Mouse (Mus musculus) forebrain, postnatal 0 days (tissue): ENCODE data around the gene Rbm17. TPM values are rescaled to one million over a fixed set of nuclear protein-coding genes. Genes with fewer than 3 reads are reported as not detected.

ENCODE experiments used
- ATAC-seq: fragments of 200-750 bp; cut with Nextera tagmentation; 2 replicates; pipeline ENCODE4 v1.8.0; 2017; ENCODE audit warnings: mild to moderate bottlenecking, moderate library complexity
- DNase-seq: peaks from one replicate; pipeline ENCODE4 v3.0.0-alpha.2; 2015
- H3K27ac ChIP-seq: fragments of 300-500 bp; sonication (generic); 2 replicates; pipeline ENCODE4 v1.5.1; 2014; ENCODE audit warnings: low read depth, mild to moderate bottlenecking, antibody characterized with exemption, low read length, moderate library complexity, mixed read lengths
- H3K27me3 ChIP-seq: fragments of 300-500 bp; sonication (generic); 2 replicates; pipeline ENCODE4 v1.6.1; 2014; ENCODE audit warnings: mild to moderate bottlenecking, low read length, mixed read lengths; ENCODE audit not compliant: insufficient read depth
- H3K36me3 ChIP-seq: fragments of 300-500 bp; sonication (generic); 2 replicates; pipeline ENCODE4 v1.6.1; 2014; ENCODE audit warnings: mild to moderate bottlenecking, moderate library complexity; ENCODE audit not compliant: insufficient read depth
- H3K4me1 ChIP-seq: fragments of 300-500 bp; sonication (generic); 2 replicates; pipeline ENCODE4 v1.6.1; 2014; ENCODE audit warnings: antibody characterized with exemption; ENCODE audit not compliant: insufficient read depth
- H3K4me2 ChIP-seq: fragments of 300-500 bp; sonication (generic); 2 replicates; pipeline ENCODE4 v1.6.1; 2014; ENCODE audit warnings: low read depth, mild to moderate bottlenecking, moderate library complexity
- H3K4me3 ChIP-seq: fragments of 300-500 bp; sonication (generic); 2 replicates; pipeline ENCODE4 v1.5.1; 2014; ENCODE audit warnings: low read depth, low read length, mixed read lengths
- H3K9ac ChIP-seq: fragments of 300-500 bp; sonication (generic); 2 replicates; pipeline ENCODE4 v1.6.1; 2014; ENCODE audit warnings: mild to moderate bottlenecking
- H3K9me3 ChIP-seq: fragments of 300-500 bp; sonication (generic); 2 replicates; pipeline ENCODE4 v1.6.1; 2016; ENCODE audit warnings: low read length
- CTCF ChIP-seq: sonication (generic); IDR thresholded peaks from 2 replicates; pipeline ENCODE4 v1.5.1; 2016; ENCODE audit warnings: antibody characterized with exemption, control low read depth, low read depth
- WGBS: fragments of 180-500 bp; shearing (Covaris S2); extraction: QIAGEN DNeasy Blood & Tissue Kit; methylation state at CpG from one replicate; pipeline ENCODE4 v1.1.7; 2014; 5-methylcytosine and 5-hydroxymethylcytosine counted together
- polyA plus RNA-seq: library from polyadenylated mRNA; unstranded; fragments of >200 nt; fragmentation: Nextera tagmentation; extraction: Ambion mirVana; gene quantifications from 2 replicates; pipeline ENCODE4 v1.2.1, GENCODE M21; 2015
- total RNA-seq: library from RNA; depleted of rRNA; stranded (reverse); fragments of >200 nt; gene quantifications from 2 replicates; pipeline ENCODE4 v1.2.3, GENCODE M21; 2014

Gene Rbm17
- total and polyA plus RNA-seq, 2 experiments from 2014 or later, result 95.4 to 130 TPM

DNA sequence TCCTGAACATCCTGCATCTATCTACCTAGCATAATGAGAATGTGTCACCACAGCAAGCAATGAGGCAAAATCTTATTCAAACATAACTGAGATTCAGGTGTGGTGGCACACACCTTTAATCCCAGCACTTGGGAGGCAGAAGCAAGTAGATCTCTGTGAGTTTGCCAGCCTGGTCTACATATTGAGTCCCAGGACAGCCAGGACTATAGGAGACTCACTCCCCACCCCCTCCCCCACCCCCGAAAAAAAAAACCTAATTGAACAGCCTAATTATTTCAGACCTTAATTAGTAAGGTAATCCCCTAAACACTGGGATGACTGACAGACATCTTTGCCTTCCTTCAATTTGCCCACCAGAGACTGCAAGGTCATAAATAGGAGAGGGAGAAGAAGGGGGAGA lies 52.2 kb downstream of the Rbm17 start:
- Histone ChIP-seq H3K27ac (no peak overlapping the region), H3K4me2 (no peak overlapping the region), H3K9ac (no peak overlapping the region), H3K9me3 (no peaks in the 10 kb centered on the region), H3K4me3 (no peak overlapping the region), H3K4me1 (peaks cover 4% of the 10 kb centered on the region; the same call in 1 of the 2 replicates), H3K27me3 (peaks cover 11% of the 10 kb centered on the region; the same call in 1 of the 2 replicates), H3K36me3 (no peaks in the 10 kb centered on the region)
- ATAC-seq (no peak), DNase-seq (no peak)
- TF ChIP-seq CTCF, result no peak
- 0% methylated on average over 1 of the region's 1 CpGs for WGBS

DNA sequence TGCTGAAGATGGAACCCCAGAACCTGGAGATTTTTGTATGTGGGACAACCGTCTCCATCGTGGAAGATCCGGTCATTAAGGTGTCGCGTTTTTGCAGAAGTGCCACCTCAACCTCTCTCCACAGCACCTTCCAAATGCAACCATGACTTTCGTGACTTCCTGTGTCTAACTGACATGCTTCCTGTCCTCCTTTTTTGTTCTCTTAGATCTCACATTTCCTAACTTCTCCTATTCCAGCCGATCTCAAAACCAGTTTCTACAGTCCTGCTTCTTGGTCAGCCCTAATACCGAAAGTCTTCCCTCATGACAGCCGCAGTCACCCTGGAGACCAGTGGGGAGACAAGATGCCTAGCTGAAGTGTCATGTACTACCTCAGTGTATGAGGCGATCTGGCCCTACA lies 55.4 kb downstream of the Rbm17 start:
- Histone ChIP-seq H3K9me3 (no peaks in the 10 kb centered on the region), H3K9ac (no peak overlapping the region), H3K27me3 (peaks cover 11% of the 10 kb centered on the region; the same call in 1 of the 2 replicates), H3K36me3 (no peaks in the 10 kb centered on the region), H3K4me3 (no peak overlapping the region), H3K4me1 (no peaks in the 10 kb centered on the region), H3K27ac (no peak overlapping the region), H3K4me2 (no peak overlapping the region)
- no peak for ATAC-seq
- TF ChIP-seq CTCF, result no peak
- no peak for DNase-seq
- 93% methylated on average over 10 of the region's 10 CpGs for WGBS

DNA sequence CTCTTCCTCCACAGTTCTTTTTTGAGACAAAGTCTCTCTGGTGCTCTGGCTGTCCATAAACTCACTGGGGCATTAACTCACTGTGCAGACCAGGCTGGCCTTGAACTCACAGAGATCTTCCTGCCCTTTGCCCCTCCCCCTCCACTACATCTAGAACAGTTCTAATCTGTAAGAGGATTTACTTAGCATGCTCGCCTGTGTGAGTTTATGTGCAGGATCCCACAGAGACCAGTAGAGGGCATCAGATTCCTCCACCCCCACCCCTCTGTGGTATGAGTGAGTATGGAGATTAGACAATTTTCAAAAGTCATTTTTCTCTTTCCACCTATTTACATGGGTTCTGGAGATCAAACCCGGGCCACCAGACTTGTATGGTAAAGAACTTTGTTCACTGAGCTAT lies 56.3 kb downstream of the Rbm17 start:
- H3K9me3 ChIP-seq, result no peaks in the 10 kb centered on the region
- peak; percentile 23; the same call in 1 of the 2 replicates for ATAC-seq
- DNase-seq, result no peak
- H3K9ac ChIP-seq, result no peak overlapping the region
- H3K4me1 ChIP-seq, result no peaks in the 10 kb centered on the region
- no peak overlapping the region for H3K4me3 ChIP-seq
- H3K4me2 ChIP-seq, result no peak overlapping the region
- no peaks in the 10 kb centered on the region for H3K36me3 ChIP-seq
- peak; percentile 40 for TF ChIP-seq CTCF
- H3K27me3 ChIP-seq, result peaks cover 6% of the 10 kb centered on the region; the same call in 1 of the 2 replicates
- H3K27ac ChIP-seq, result no peak overlapping the region
- 58% methylated on average over 2 of the region's 2 CpGs for WGBS

GRCm38 (mm10) chr2:11546091-11546490 lies 57.9 kb downstream of the Rbm17 start:
- Histone ChIP-seq H3K9ac (no peak overlapping the region), H3K4me3 (no peak overlapping the region), H3K4me1 (no peaks in the 10 kb centered on the region), H3K9me3 (no peaks in the 10 kb centered on the region), H3K4me2 (no peak overlapping the region), H3K36me3 (no peaks in the 10 kb centered on the region), H3K27ac (no peak overlapping the region), H3K27me3 (no peaks in the 10 kb centered on the region)
- no peak for TF ChIP-seq CTCF
- WGBS, result 89% methylated on average over 8 of the region's 8 CpGs
- ATAC-seq (no peak), DNase-seq (no peak)

- no peak for ATAC-seq
These were observed 58.6 kb downstream of the Rbm17 start for GRCm38 (mm10) chr2:11545380-11545779.

GRCm38 (mm10) chr2:11544342-11544741 lies 59.6 kb downstream of the Rbm17 start:
- ATAC-seq (no peak), DNase-seq (no peak)
- WGBS, result 82% methylated on average over 5 of the region's 5 CpGs
- no peak overlapping the region for H3K9ac ChIP-seq
- no peak overlapping the region for H3K27ac ChIP-seq
- H3K27me3 ChIP-seq, result no peaks in the 10 kb centered on the region
- no peak overlapping the region for H3K4me3 ChIP-seq
- H3K4me1 ChIP-seq, result no peaks in the 10 kb centered on the region
- no peaks in the 10 kb centered on the region for H3K36me3 ChIP-seq
- H3K4me2 ChIP-seq, result no peak overlapping the region
- H3K9me3 ChIP-seq, result no peaks in the 10 kb centered on the region
- TF ChIP-seq CTCF, result no peak

More at GRCm38 (mm10) chr2:11545380-11545779, 58.6 kb downstream of the Rbm17 start:
- no peak overlapping the region for H3K4me3 ChIP-seq
- H3K27ac ChIP-seq, result no peak overlapping the region
- H3K27me3 ChIP-seq, result no peaks in the 10 kb centered on the region
- 44% methylated on average over 1 of the region's 1 CpGs for WGBS
- no peaks in the 10 kb centered on the region for H3K36me3 ChIP-seq
- H3K9ac ChIP-seq, result no peak overlapping the region
- H3K4me1 ChIP-seq, result no peaks in the 10 kb centered on the region
- DNase-seq, result no peak
- H3K4me2 ChIP-seq, result no peak overlapping the region
- H3K9me3 ChIP-seq, result no peaks in the 10 kb centered on the region
- no peak for TF ChIP-seq CTCF

DNA sequence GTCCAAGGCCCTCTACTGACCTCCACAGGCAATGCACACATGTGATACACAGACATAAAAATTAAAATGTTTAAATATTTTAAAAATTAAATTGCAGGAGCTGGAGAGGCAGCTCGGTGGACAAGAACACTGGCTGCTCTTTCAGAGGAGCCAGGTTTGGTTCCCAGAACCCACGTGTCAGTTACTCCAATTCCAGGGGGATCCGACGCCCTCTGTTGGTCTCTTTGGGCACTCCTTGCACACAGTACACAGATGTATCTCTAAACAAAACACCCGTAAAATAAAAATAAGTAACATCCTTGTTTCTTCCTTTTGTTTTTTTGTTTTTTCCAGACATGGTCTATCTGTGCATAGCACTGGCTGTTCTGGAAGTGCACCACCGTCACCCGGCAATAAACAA lies 60.8 kb downstream of the Rbm17 start:
- ATAC-seq (peak; percentile 32; the same call in 1 of the 2 replicates), DNase-seq (no peak)
- Histone ChIP-seq H3K27ac (no peak overlapping the region), H3K36me3 (no peaks in the 10 kb centered on the region), H3K4me1 (no peaks in the 10 kb centered on the region), H3K4me3 (no peak overlapping the region), H3K27me3 (no peaks in the 10 kb centered on the region), H3K4me2 (no peak overlapping the region), H3K9ac (no peak overlapping the region), H3K9me3 (no peaks in the 10 kb centered on the region)
- TF ChIP-seq CTCF, result no peak
- 73% methylated on average over 7 of the region's 7 CpGs for WGBS
